Mouse (Mus musculus): ENCODE measurements around the gene Faap20. TPM values are rescaled to one million over a fixed set of nuclear protein-coding genes. Genes with fewer than 3 reads are reported as not detected.

Gene Faap20
- polyA plus RNA-seq, 1 experiment from 2014 or later: 60.1 TPM

DNA sequence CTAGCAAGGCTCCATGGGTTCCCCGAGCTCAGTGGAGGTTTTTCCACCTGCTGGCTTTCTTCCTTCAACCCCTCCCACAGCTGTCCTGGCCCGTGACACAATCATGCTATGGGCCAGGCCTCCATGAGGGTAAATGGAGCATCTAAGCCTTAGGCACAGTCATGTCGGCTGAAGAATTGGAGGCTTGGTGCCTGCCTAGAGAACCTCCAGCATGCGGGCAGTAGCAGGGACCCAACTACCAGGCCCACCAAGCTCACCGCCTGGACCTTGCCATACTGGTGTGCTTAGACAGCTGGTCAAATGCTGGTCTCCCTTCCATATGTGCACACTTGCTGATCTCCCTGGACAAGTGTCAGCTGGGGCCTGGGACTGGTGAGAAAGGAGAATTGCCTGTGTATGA, 23.7 kb upstream of the Faap20 start:
- no peaks in the 10 kb centered on the region for H3K27me3 ChIP-seq (ENCODE audit: control insufficient read depth, insufficient read depth, low read length)
- H3K36me3 ChIP-seq (ENCODE audit: control insufficient read depth, insufficient read depth, low read length): no peaks in the 10 kb centered on the region
- H3K4me3 ChIP-seq (replicated peaks; ENCODE audit: low read length): no peak overlapping the region
- H3K27ac ChIP-seq (ENCODE audit: low read length): no peak overlapping the region
- ATAC-seq (ENCODE audit: insufficient read depth, low FRiP score): no peak
- H3K4me1 ChIP-seq (ENCODE audit: control insufficient read depth, insufficient read depth, low read length): peaks cover 7% of the 10 kb centered on the region
- 89% methylated on average over 5 of the region's 5 CpGs for WGBS
- 0 out of 2 replicates have a peak overlapping the region, but pooled peaks have one; percentile 5 for H3K9ac ChIP-seq (ENCODE audit: low read length)
- no peak overlapping the region for H3K4me2 ChIP-seq (ENCODE audit: low read depth, low read length)
- no peaks in the 10 kb centered on the region for H3K9me3 ChIP-seq (replicated peaks; ENCODE audit: control insufficient read depth, low read length)

DNA sequence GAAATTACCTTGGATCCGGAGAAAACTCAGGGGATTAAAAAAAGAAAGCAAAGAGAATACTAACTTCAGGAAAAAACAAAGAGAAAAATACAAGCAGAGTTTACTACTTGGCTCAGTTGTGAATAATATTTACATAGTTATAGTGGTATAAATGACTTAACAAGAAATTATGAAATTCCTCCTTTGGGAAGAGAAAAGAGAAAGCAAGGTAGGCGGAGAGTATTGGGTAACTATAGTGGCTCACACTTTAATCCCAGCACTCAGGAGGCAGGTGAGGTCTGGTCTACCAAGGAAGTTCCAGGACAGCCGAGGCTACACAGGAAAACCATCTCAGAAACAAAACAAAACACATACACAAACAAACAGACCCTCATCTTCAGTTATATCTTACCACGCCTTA, 21.6 kb upstream of the Faap20 start:
- Histone ChIP-seq H3K27me3 (ENCODE audit: control insufficient read depth, insufficient read depth, low read length) (no peaks in the 10 kb centered on the region), H3K4me3 (replicated peaks; ENCODE audit: low read length) (no peak overlapping the region), H3K4me2 (ENCODE audit: low read depth, low read length) (no peak overlapping the region), H3K9ac (ENCODE audit: low read length) (no peak overlapping the region), H3K4me1 (ENCODE audit: control insufficient read depth, insufficient read depth, low read length) (peaks cover 7% of the 10 kb centered on the region), H3K9me3 (replicated peaks; ENCODE audit: control insufficient read depth, low read length) (no peaks in the 10 kb centered on the region), H3K27ac (ENCODE audit: low read length) (no peak overlapping the region), H3K36me3 (ENCODE audit: control insufficient read depth, insufficient read depth, low read length) (no peaks in the 10 kb centered on the region)
- WGBS: 71% methylated on average over 4 of the region's 4 CpGs
- no peak for ATAC-seq (ENCODE audit: insufficient read depth, low FRiP score)

- WGBS: 66% methylated on average over 5 of the region's 5 CpGs
These were observed 21.1 kb upstream of the Faap20 start for GRCm38 (mm10) chr4:155228461-155228860.

DNA sequence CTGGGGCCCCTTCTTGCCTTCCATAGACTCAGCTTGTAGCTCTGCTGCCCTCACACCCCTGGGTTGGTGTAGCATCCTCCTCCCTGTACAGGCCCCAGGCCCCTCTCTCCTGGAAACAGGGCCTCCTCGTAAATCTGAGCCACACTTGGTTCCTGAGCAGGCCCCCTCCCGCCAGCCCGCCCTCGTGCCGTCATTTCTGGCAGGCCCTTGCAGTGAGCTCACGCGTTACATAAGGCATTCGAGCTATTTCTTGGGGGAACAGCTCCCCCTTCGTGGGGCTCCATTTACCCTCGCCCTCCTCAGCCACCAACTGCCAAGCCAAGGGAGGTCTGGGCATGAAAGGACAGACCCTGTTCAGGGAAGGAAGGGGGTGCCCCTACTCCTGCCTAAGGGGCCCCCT, 15.7 kb upstream of the Faap20 start:
- Histone ChIP-seq H3K4me3 (replicated peaks; ENCODE audit: low read length) (no peak overlapping the region), H3K9me3 (replicated peaks; ENCODE audit: control insufficient read depth, low read length) (no peaks in the 10 kb centered on the region), H3K9ac (ENCODE audit: low read length) (peak overlapping the region; percentile 75), H3K4me1 (ENCODE audit: control insufficient read depth, insufficient read depth, low read length) (peaks cover 46% of the 10 kb centered on the region), H3K27ac (ENCODE audit: low read length) (peak overlapping the region; percentile 96), H3K36me3 (ENCODE audit: control insufficient read depth, insufficient read depth, low read length) (no peaks in the 10 kb centered on the region), H3K4me2 (ENCODE audit: low read depth, low read length) (peak overlapping the region; percentile 37; the same call in 1 of the 2 replicates), H3K27me3 (ENCODE audit: control insufficient read depth, insufficient read depth, low read length) (no peaks in the 10 kb centered on the region)
- ATAC-seq (ENCODE audit: insufficient read depth, low FRiP score): peak; percentile 75
- WGBS: 12% methylated on average over 10 of the region's 10 CpGs

More at GRCm38 (mm10) chr4:155228461-155228860, 21.1 kb upstream of the Faap20 start:
- H3K9me3 ChIP-seq (replicated peaks; ENCODE audit: control insufficient read depth, low read length): no peaks in the 10 kb centered on the region
- no peak overlapping the region for H3K27ac ChIP-seq (ENCODE audit: low read length)
- H3K9ac ChIP-seq (ENCODE audit: low read length): no peak overlapping the region
- H3K4me1 ChIP-seq (ENCODE audit: control insufficient read depth, insufficient read depth, low read length): peaks cover 10% of the 10 kb centered on the region
- H3K4me2 ChIP-seq (ENCODE audit: low read depth, low read length): no peak overlapping the region
- no peaks in the 10 kb centered on the region for H3K27me3 ChIP-seq (ENCODE audit: control insufficient read depth, insufficient read depth, low read length)
- no peaks in the 10 kb centered on the region for H3K36me3 ChIP-seq (ENCODE audit: control insufficient read depth, insufficient read depth, low read length)
- no peak for ATAC-seq (ENCODE audit: insufficient read depth, low FRiP score)
- H3K4me3 ChIP-seq (replicated peaks; ENCODE audit: low read length): no peak overlapping the region

DNA sequence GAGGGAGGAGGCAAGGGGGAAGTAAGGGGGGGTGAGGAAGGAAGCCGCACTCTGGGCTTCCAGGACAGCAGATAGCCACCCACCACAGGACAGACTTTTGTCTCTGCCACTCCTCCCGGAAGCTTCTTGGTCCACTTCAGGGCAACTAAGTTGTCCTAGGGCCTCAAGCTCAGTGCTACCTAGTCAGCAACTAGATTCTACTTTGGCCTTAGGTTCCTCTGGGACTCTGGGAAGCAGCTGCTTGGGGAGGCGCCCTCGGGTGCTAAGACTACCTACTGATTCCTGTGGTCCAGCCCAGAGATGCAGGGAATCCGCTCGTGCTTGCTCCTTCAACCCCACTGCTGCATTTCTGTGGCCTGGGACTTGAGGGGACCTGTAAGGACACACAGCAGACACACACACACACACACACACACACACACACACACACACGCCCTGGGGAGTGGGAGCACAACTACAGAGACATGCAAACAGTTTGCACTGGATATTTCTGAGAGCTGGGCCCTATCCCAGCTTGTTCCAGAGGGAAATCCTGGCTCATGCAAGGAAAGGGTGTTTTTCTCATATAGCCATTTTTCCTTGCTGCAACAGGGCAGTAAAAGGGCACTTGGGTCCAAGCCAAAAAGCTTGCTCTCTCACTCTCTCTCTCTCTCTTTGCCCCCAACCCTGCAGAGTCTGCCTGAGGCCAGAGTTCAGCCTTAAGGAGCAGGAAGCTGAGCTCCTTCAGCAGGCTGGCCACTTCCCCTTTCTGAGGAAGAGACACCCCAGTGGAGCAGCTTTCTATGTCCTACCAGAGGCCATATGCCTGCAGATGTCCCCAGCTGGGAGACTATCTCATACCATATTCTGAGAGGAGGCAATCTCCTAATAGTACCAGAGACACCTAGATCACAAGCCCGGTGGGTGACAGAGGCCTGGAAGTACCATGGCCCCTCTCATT, 15.0 kb upstream of the Faap20 start:
- Histone ChIP-seq H3K36me3 (ENCODE audit: control insufficient read depth, insufficient read depth, low read length) (no peaks in the 10 kb centered on the region), H3K4me3 (replicated peaks; ENCODE audit: low read length) (no peak overlapping the region), H3K9me3 (replicated peaks; ENCODE audit: control insufficient read depth, low read length) (no peaks in the 10 kb centered on the region), H3K9ac (ENCODE audit: low read length) (peak overlapping the region; percentile 75), H3K4me2 (ENCODE audit: low read depth, low read length) (peak overlapping the region; percentile 37), H3K27ac (ENCODE audit: low read length) (peak overlapping the region; percentile 96), H3K4me1 (ENCODE audit: control insufficient read depth, insufficient read depth, low read length) (peaks cover 46% of the 10 kb centered on the region), H3K27me3 (ENCODE audit: control insufficient read depth, insufficient read depth, low read length) (no peaks in the 10 kb centered on the region)
- 39% methylated on average over 8 of the region's 8 CpGs for WGBS
- 0 out of 2 replicates have a peak, but pooled peaks have one; percentile 7 for ATAC-seq (ENCODE audit: insufficient read depth, low FRiP score)

GRCm38 (mm10) chr4:155235311-155236119, 14.1 kb upstream of the Faap20 start:
- Histone ChIP-seq H3K36me3 (ENCODE audit: control insufficient read depth, insufficient read depth, low read length) (no peaks in the 10 kb centered on the region), H3K27ac (ENCODE audit: low read length) (peak overlapping the region; percentile 96), H3K9ac (ENCODE audit: low read length) (peak overlapping the region; percentile 75), H3K4me1 (ENCODE audit: control insufficient read depth, insufficient read depth, low read length) (peaks cover 46% of the 10 kb centered on the region), H3K27me3 (ENCODE audit: control insufficient read depth, insufficient read depth, low read length) (no peaks in the 10 kb centered on the region), H3K4me3 (replicated peaks; ENCODE audit: low read length) (peak overlapping the region; percentile 18), H3K4me2 (ENCODE audit: low read depth, low read length) (peak overlapping the region; percentile 37), H3K9me3 (replicated peaks; ENCODE audit: control insufficient read depth, low read length) (no peaks in the 10 kb centered on the region)
- ATAC-seq (ENCODE audit: insufficient read depth, low FRiP score): peak; percentile 85
- WGBS: 9% methylated on average over 18 of the region's 18 CpGs

DNA sequence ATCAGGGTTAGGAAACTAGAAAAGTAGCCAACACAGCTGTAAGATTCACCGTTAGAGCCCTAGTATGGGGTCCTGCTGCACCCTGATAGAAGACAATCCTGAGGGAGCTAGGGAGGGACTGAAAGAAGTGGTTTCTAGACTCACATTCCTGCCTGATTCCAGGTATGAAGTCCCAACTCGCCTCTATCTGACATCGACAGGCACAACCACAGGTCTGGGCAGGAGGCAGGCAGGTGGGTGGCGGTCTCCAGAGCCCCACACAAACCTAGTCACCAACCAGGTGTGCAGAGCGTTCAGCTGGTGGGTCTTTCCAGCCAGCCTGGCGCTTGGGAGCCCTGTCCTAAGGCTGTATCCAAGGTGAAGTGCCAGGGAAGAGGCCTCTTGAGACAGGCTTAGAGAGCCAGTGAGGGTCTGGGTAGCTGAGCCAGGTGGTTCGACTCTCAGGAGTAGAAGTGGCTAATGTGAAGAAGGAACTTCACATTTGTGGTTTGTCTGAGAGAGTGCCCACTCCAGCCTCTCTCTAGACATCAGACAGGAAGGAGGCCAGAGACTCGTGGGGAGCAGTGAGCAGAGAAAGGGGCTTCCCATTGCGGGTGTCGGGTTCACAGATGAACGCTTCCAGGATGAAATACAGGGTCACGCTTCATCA, 12.7 kb upstream of the Faap20 start:
- H3K9ac ChIP-seq (ENCODE audit: low read length): peak overlapping the region; percentile 75
- H3K9me3 ChIP-seq (replicated peaks; ENCODE audit: control insufficient read depth, low read length): no peaks in the 10 kb centered on the region
- H3K36me3 ChIP-seq (ENCODE audit: control insufficient read depth, insufficient read depth, low read length): no peaks in the 10 kb centered on the region
- H3K4me1 ChIP-seq (ENCODE audit: control insufficient read depth, insufficient read depth, low read length): peaks cover 46% of the 10 kb centered on the region
- no peak for ATAC-seq (ENCODE audit: insufficient read depth, low FRiP score)
- H3K27ac ChIP-seq (ENCODE audit: low read length): peak overlapping the region; percentile 96
- H3K4me3 ChIP-seq (replicated peaks; ENCODE audit: low read length): no peak overlapping the region
- no peak overlapping the region for H3K4me2 ChIP-seq (ENCODE audit: low read depth, low read length)
- WGBS: 72% methylated on average over 12 of the region's 12 CpGs
- H3K27me3 ChIP-seq (ENCODE audit: control insufficient read depth, insufficient read depth, low read length): no peaks in the 10 kb centered on the region

GRCm38 (mm10) chr4:155238276-155238675, 11.3 kb upstream of the Faap20 start:
- Histone ChIP-seq H3K4me2 (ENCODE audit: low read depth, low read length) (no peak overlapping the region), H3K27me3 (ENCODE audit: control insufficient read depth, insufficient read depth, low read length) (no peaks in the 10 kb centered on the region), H3K4me3 (replicated peaks; ENCODE audit: low read length) (no peak overlapping the region), H3K4me1 (ENCODE audit: control insufficient read depth, insufficient read depth, low read length) (peaks cover 44% of the 10 kb centered on the region), H3K9ac (ENCODE audit: low read length) (peak overlapping the region; percentile 51), H3K27ac (ENCODE audit: low read length) (peak overlapping the region; percentile 62), H3K36me3 (ENCODE audit: control insufficient read depth, insufficient read depth, low read length) (no peaks in the 10 kb centered on the region), H3K9me3 (replicated peaks; ENCODE audit: control insufficient read depth, low read length) (no peaks in the 10 kb centered on the region)
- WGBS: 39% methylated on average over 5 of the region's 5 CpGs
- ATAC-seq (ENCODE audit: insufficient read depth, low FRiP score): 0 out of 2 replicates have a peak, but pooled peaks have one; percentile 9
